Mouse (Mus musculus) midbrain, postnatal 0 days (tissue): ENCODE measurements around the gene Olfr1417. TPM values are rescaled to one million over a fixed set of nuclear protein-coding genes. Genes with fewer than 3 reads are reported as not detected.

Source experiments
- ATAC-seq: fragments of 200-750 bp; cut with Nextera tagmentation; 2 replicates; pipeline ENCODE4 v1.8.0; 2017; ENCODE audit warnings: moderate number of reproducible peaks, mild to moderate bottlenecking, moderate TSS enrichment, moderate library complexity; ENCODE audit not compliant: low FRiP score
- DNase-seq: peaks from one replicate; pipeline ENCODE4 v3.0.0-alpha.2; 2015; ENCODE audit warnings: low spot score
- H3K27ac ChIP-seq: fragments of 300-500 bp; sonication (generic); 2 replicates; pipeline ENCODE4 v1.5.1; 2014; ENCODE audit warnings: low read depth, mild to moderate bottlenecking, low read length, mixed read lengths
- H3K27me3 ChIP-seq: fragments of 300-500 bp; sonication (generic); 2 replicates; pipeline ENCODE4 v1.6.1; 2014; ENCODE audit warnings: low read length, control low read depth, mixed read lengths; ENCODE audit not compliant: insufficient read depth
- H3K36me3 ChIP-seq: fragments of 300-500 bp; sonication (generic); 2 replicates; pipeline ENCODE4 v1.6.1; 2014; ENCODE audit warnings: low read length, control low read depth, mixed read lengths; ENCODE audit not compliant: insufficient read depth
- H3K4me1 ChIP-seq: fragments of 300-500 bp; sonication (generic); 2 replicates; pipeline ENCODE4 v1.6.1; 2014; ENCODE audit warnings: mild to moderate bottlenecking, control low read depth, antibody characterized with exemption, low read length, mixed read lengths; ENCODE audit not compliant: insufficient read depth
- H3K4me2 ChIP-seq: fragments of 300-500 bp; sonication (generic); 2 replicates; pipeline ENCODE4 v1.6.1; 2014; ENCODE audit warnings: low read depth, mild to moderate bottlenecking, low read length, mixed read lengths; ENCODE audit not compliant: poor library complexity, severe bottlenecking
- H3K4me3 ChIP-seq: fragments of 300-500 bp; sonication (generic); 2 replicates; pipeline ENCODE4 v1.5.1; 2014; ENCODE audit warnings: low read depth, mild to moderate bottlenecking, low read length, moderate library complexity
- H3K9ac ChIP-seq: fragments of 300-500 bp; sonication (generic); replicated peaks from 2 replicates; pipeline ENCODE4 v1.6.1; 2014; ENCODE audit warnings: mild to moderate bottlenecking, low read length, moderate library complexity, mixed read lengths; ENCODE audit not compliant: poor library complexity, severe bottlenecking
- H3K9me3 ChIP-seq: fragments of 300-500 bp; sonication (generic); 2 replicates; pipeline ENCODE4 v1.6.1; 2016; ENCODE audit warnings: low read length, control low read depth
- CTCF ChIP-seq: IDR thresholded peaks from 2 replicates; pipeline ENCODE4 v1.5.1; 2016; ENCODE audit warnings: antibody characterized with exemption, mild to moderate bottlenecking
- WGBS: fragments of 180-500 bp; shearing (Covaris S2); extraction: QIAGEN DNeasy Blood & Tissue Kit; methylation state at CpG from one replicate; pipeline ENCODE4 v1.1.7; 2014; 5-methylcytosine and 5-hydroxymethylcytosine counted together
- polyA plus RNA-seq: library from polyadenylated mRNA; unstranded; fragments of >200 nt; fragmentation: Nextera tagmentation; extraction: Ambion mirVana; gene quantifications from 2 replicates; pipeline ENCODE4 v1.2.1, GENCODE M21; 2015
- total RNA-seq: library from RNA; depleted of rRNA; stranded (reverse); fragments of >200 nt; gene quantifications from 2 replicates; pipeline ENCODE4 v1.2.3, GENCODE M21; 2014; rRNA removed

The Olfr1417 gene
- total and polyA plus RNA-seq, 2 experiments from 2014 or later = 0.16 TPM; not detected in 1

- 57% methylated on average over 7 of the region's 7 CpGs for WGBS
- ATAC-seq (peak; percentile 55), DNase-seq (peak; percentile 78)
Observed at GRCm38 (mm10) chr19:11777191-11777865, 61.7 kb downstream of the Olfr1417 start.

More at GRCm38 (mm10) chr19:11777191-11777865, 61.7 kb downstream of the Olfr1417 start:
- H3K9ac ChIP-seq = no peak overlapping the region
- no peak overlapping the region for H3K4me2 ChIP-seq
- peak; percentile 88 for TF ChIP-seq CTCF
- no peak overlapping the region for H3K27ac ChIP-seq
- H3K27me3 ChIP-seq = no peaks in the 10 kb centered on the region
- H3K36me3 ChIP-seq = peaks cover 29% of the 10 kb centered on the region
- H3K4me1 ChIP-seq = no peaks in the 10 kb centered on the region
- H3K9me3 ChIP-seq = no peaks in the 10 kb centered on the region
- no peak overlapping the region for H3K4me3 ChIP-seq

Other genes with a start within 250 kb of the Olfr1417 start
- gene Ms4a6d, start 234.4 kb downstream of the Olfr1417 start, total RNA-seq = 1.3 and 2.0 TPM in 2 replicates
- 1.8 and 2.7 TPM in 2 replicates for gene Ms4a6d, start 234.4 kb downstream of the Olfr1417 start, polyA plus RNA-seq
- not detected in 2 replicates for gene Ms4a2, start 215.5 kb downstream of the Olfr1417 start, total RNA-seq
- 0.09 and 0.15 TPM in 2 replicates for gene Ms4a2, start 215.5 kb downstream of the Olfr1417 start, polyA plus RNA-seq
- gene Ms4a3, start 198.4 kb downstream of the Olfr1417 start, total RNA-seq = not detected in 2 replicates
- gene Ms4a3, start 198.4 kb downstream of the Olfr1417 start, polyA plus RNA-seq = not detected in 2 replicates
- gene Oosp2, start 178.7 kb downstream of the Olfr1417 start, total RNA-seq = not detected in 2 replicates
- not detected in 2 replicates for gene Oosp2, start 178.7 kb downstream of the Olfr1417 start, polyA plus RNA-seq
- not detected in 2 replicates for gene Oosp1, start 148.1 kb downstream of the Olfr1417 start, total RNA-seq
- gene Oosp1, start 148.1 kb downstream of the Olfr1417 start, polyA plus RNA-seq = not detected in 2 replicates
- gene Oosp3, start 142.2 kb downstream of the Olfr1417 start, total RNA-seq = not detected in 2 replicates
- gene Oosp3, start 142.2 kb downstream of the Olfr1417 start, polyA plus RNA-seq = not detected in 2 replicates
- not detected in 2 replicates for gene Gif, start 91.7 kb downstream of the Olfr1417 start, total RNA-seq
- gene Gif, start 91.7 kb downstream of the Olfr1417 start, polyA plus RNA-seq = not detected in 2 replicates
- gene Mrpl16, start 68.8 kb downstream of the Olfr1417 start, total RNA-seq = 15.6 and 22.8 TPM in 2 replicates
- gene Mrpl16, start 68.8 kb downstream of the Olfr1417 start, polyA plus RNA-seq = 52.3 and 53.0 TPM in 2 replicates
- gene Stx3, start 19.8 kb downstream of the Olfr1417 start, total RNA-seq = 28.8 and 35.0 TPM in 2 replicates
- gene Stx3, start 19.8 kb downstream of the Olfr1417 start, polyA plus RNA-seq = 36.6 and 37.8 TPM in 2 replicates
- not detected in 2 replicates for gene Olfr1418, start 21.8 kb upstream of the Olfr1417 start, total RNA-seq
- gene Olfr1418, start 21.8 kb upstream of the Olfr1417 start, polyA plus RNA-seq = not detected in 2 replicates
- gene Olfr1419, start 35.9 kb upstream of the Olfr1417 start, total RNA-seq = 0.16 TPM in 1 of 2 replicates, not detected in the other
- gene Olfr1419, start 35.9 kb upstream of the Olfr1417 start, polyA plus RNA-seq = not detected in 2 replicates
- gene Olfr1420, start 47.3 kb upstream of the Olfr1417 start, total RNA-seq = not detected in 2 replicates
- gene Olfr1420, start 47.3 kb upstream of the Olfr1417 start, polyA plus RNA-seq = 0.06 TPM in 1 of 2 replicates, not detected in the other
- gene Patl1, start 73.2 kb upstream of the Olfr1417 start, total RNA-seq = 11.8 and 13.4 TPM in 2 replicates
- gene Patl1, start 73.2 kb upstream of the Olfr1417 start, polyA plus RNA-seq = 10.7 and 11.9 TPM in 2 replicates
- 24.6 and 28.1 TPM in 2 replicates for gene Osbp, start 126.7 kb upstream of the Olfr1417 start, total RNA-seq
- 2.8 TPM in 2 replicates for gene Osbp, start 126.7 kb upstream of the Olfr1417 start, polyA plus RNA-seq
- not detected in 2 replicates for gene Olfr1423, start 202.1 kb upstream of the Olfr1417 start, total RNA-seq
- not detected in 2 replicates for gene Olfr1423, start 202.1 kb upstream of the Olfr1417 start, polyA plus RNA-seq
- gene Olfr1424, start 223.5 kb upstream of the Olfr1417 start, total RNA-seq = not detected in 2 replicates
- not detected in 2 replicates for gene Olfr1424, start 223.5 kb upstream of the Olfr1417 start, polyA plus RNA-seq
- not detected in 2 replicates for gene Olfr1425, start 238.5 kb upstream of the Olfr1417 start, total RNA-seq
- gene Olfr1425, start 238.5 kb upstream of the Olfr1417 start, polyA plus RNA-seq = not detected in 2 replicates